Mouse (Mus musculus) MEL (cell line): ENCODE measurements around the gene Ndufb7. TPM values are rescaled to one million over a fixed set of nuclear protein-coding genes. Genes with fewer than 3 reads are reported as not detected.
"Not testable (repeated sequence)": the region's sequence is repeated elsewhere in the genome, so short reads cannot be mapped to it uniquely, and the experiment has no call there.

Source experiments
- DNase-seq: peaks from one replicate; pipeline ENCODE4 v3.0.0; 2011; ENCODE audit warnings: low read depth, low spot score
- H3K27ac ChIP-seq: 2 replicates; pipeline ENCODE4 v1.5.1; 2012; ENCODE audit warnings: low read depth, mild to moderate bottlenecking, control low read depth, low read length, moderate library complexity; ENCODE audit not compliant: control insufficient read depth
- H3K27me3 ChIP-seq, 2 experiments: fragments of 150-350 bp in 1 of 2; sonication (generic) in 1 of 2; 2 replicates each; pipeline ENCODE4 v1.6.1; 2012; ENCODE audit warnings: low read length in 2 of 2, mild to moderate bottlenecking in 2 of 2, improper control_type of control experiment in 1 of 2, moderate library complexity in 1 of 2; ENCODE audit not compliant: insufficient read depth in 2 of 2, control insufficient read depth in 1 of 2
- H3K36me3 ChIP-seq, 2 experiments: 2 replicates each; pipeline ENCODE4 v1.6.1; 2012 to 2014; ENCODE audit warnings: low read length in 2 of 2, improper control_type of control experiment in 1 of 2, inconsistent platforms in 1 of 2, mild to moderate bottlenecking in 1 of 2; ENCODE audit not compliant: insufficient read depth in 2 of 2, control insufficient read depth in 1 of 2
- H3K4me1 ChIP-seq, 2 experiments: fragments of 150-350 bp in 1 of 2; sonication (generic) in 1 of 2; 2 replicates each; pipeline ENCODE4 v1.6.1; 2012; ENCODE audit warnings: low read length in 2 of 2, improper control_type of control experiment in 1 of 2, mild to moderate bottlenecking in 1 of 2; ENCODE audit not compliant: insufficient read depth in 2 of 2, control insufficient read depth in 1 of 2
- H3K4me3 ChIP-seq, 2 experiments: fragments of 150-350 bp in 1 of 2; sonication (generic) in 1 of 2; 2 replicates each; pipeline ENCODE4 v1.5.1; 2012; ENCODE audit warnings: low read depth in 2 of 2, low read length in 2 of 2, mild to moderate bottlenecking in 2 of 2, moderate library complexity in 2 of 2, control low read depth in 1 of 2, improper control_type of control experiment in 1 of 2; ENCODE audit not compliant: control insufficient read depth in 1 of 2, insufficient read depth in 1 of 2
- H3K79me2 ChIP-seq: 2 replicates; pipeline ENCODE4 v1.6.1; 2012; ENCODE audit warnings: mild to moderate bottlenecking, low read length, moderate library complexity; ENCODE audit not compliant: control insufficient read depth, poor library complexity, insufficient read depth
- H3K9ac ChIP-seq: 2 replicates; pipeline ENCODE4 v1.6.1; 2012; ENCODE audit warnings: low read depth, mild to moderate bottlenecking, control low read depth, low read length, moderate library complexity; ENCODE audit not compliant: control insufficient read depth, poor library complexity, severe bottlenecking
- H3K9me3 ChIP-seq: fragments of 150-350 bp; sonication (generic); replicated peaks from 2 replicates; pipeline ENCODE4 v1.6.1; 2012; ENCODE audit warnings: mild to moderate bottlenecking, low read length, improper control_type of control experiment, moderate library complexity; ENCODE audit not compliant: insufficient read depth
- CHD1 ChIP-seq: IDR thresholded peaks from 2 replicates; pipeline ENCODE4 v1.6.1; 2012; ENCODE audit warnings: low read depth, mild to moderate bottlenecking, inconsistent platforms, low read length, improper control_type of control experiment
- EP300 ChIP-seq, 2 experiments: IDR thresholded peaks; 2 replicates each; pipeline ENCODE4 v1.6.1; 2011; ENCODE audit warnings: improper control_type of control experiment in 2 of 2, low read length in 2 of 2, low read depth in 1 of 2, mild to moderate bottlenecking in 1 of 2
- GATA1 ChIP-seq: IDR thresholded peaks from 2 replicates; pipeline ENCODE4 v1.6.1; 2011; ENCODE audit warnings: low read depth, low read length, improper control_type of control experiment
- HCFC1 ChIP-seq: IDR thresholded peaks from 2 replicates; pipeline ENCODE4 v1.6.1; 2012; ENCODE audit warnings: low read depth, mild to moderate bottlenecking, inconsistent platforms, low read length, improper control_type of control experiment, moderate library complexity
- MAZ ChIP-seq: IDR thresholded peaks from 2 replicates; pipeline ENCODE4 v1.6.1; 2012; ENCODE audit warnings: low read depth, mild to moderate bottlenecking, inconsistent platforms, low read length, improper control_type of control experiment
- MYB ChIP-seq: IDR thresholded peaks from 2 replicates; pipeline ENCODE4 v1.6.1; 2011; ENCODE audit warnings: mild to moderate bottlenecking, low read depth, low read length, improper control_type of control experiment
- MYC ChIP-seq: IDR thresholded peaks from 2 replicates; pipeline ENCODE4 v1.6.1; 2011; ENCODE audit warnings: low read depth, mild to moderate bottlenecking, low read length, improper control_type of control experiment, moderate library complexity
- NELFE ChIP-seq: IDR thresholded peaks from 2 replicates; pipeline ENCODE4 v1.6.1; 2011; ENCODE audit warnings: low read depth, low read length, improper control_type of control experiment
- NRF1 ChIP-seq: IDR thresholded peaks from 2 replicates; pipeline ENCODE4 v1.6.1; 2014; ENCODE audit warnings: low read depth, mild to moderate bottlenecking, inconsistent platforms, low read length, improper control_type of control experiment, moderate library complexity; ENCODE audit not compliant: poor library complexity, insufficient read depth, severe bottlenecking
- RAD21 ChIP-seq: IDR thresholded peaks from 2 replicates; pipeline ENCODE4 v1.6.1; 2011; ENCODE audit warnings: mild to moderate bottlenecking, low read depth, low read length, improper control_type of control experiment
- RCOR1 ChIP-seq: IDR thresholded peaks from 2 replicates; pipeline ENCODE4 v1.6.1; 2012; ENCODE audit warnings: low read depth, mild to moderate bottlenecking, inconsistent platforms, low read length, improper control_type of control experiment
- ZC3H11A ChIP-seq: IDR thresholded peaks from 2 replicates; pipeline ENCODE4 v1.6.1; 2012; ENCODE audit warnings: low read depth, mild to moderate bottlenecking, inconsistent platforms, low read length, improper control_type of control experiment
- polyA plus RNA-seq, 2 experiments: library from polyadenylated mRNA; stranded (reverse) in 1 of 2; unstranded in 1 of 2; fragments of >175 nt in 1 of 2; fragments of >200 nt in 1 of 2; gene quantifications; 2 replicates each; pipeline versions ENCODE4 v1.2.1 to v1.2.4; 2012; ENCODE audit warnings: low replicate concordance in 2 of 2, low read depth in 1 of 2; ENCODE audit not compliant: insufficient read length in 2 of 2, insufficient read depth in 1 of 2, missing spikeins in 1 of 2
- total RNA-seq: library from RNA; depleted of rRNA; stranded (reverse); fragments of 300-350 nt; gene quantifications from 2 replicates; pipeline ENCODE4 v1.2.3, GENCODE M21; 2012

Ndufb7 gene
- total and polyA plus RNA-seq, 3 experiments = 194 to 311 TPM; not detected in 1

GRCm38 (mm10) chr8:83520432-83520831 lies 46.0 kb upstream of the Ndufb7 start:
- no peak for DNase-seq
- Histone ChIP-seq H3K27ac (no peak overlapping the region), H3K79me2 (no peaks in the 10 kb centered on the region), H3K9me3 (no peaks in the 10 kb centered on the region), H3K4me1 (no peaks in the 10 kb centered on the region), H3K9ac (no peak overlapping the region), H3K36me3 (no peaks in the 10 kb centered on the region), H3K4me3 (no peak overlapping the region), H3K27me3 (peaks cover 0 to 2% of the 10 kb centered on the region in 2 experiments; a peak in 1 of 4 replicates)
- TF ChIP-seq NRF1 (no peak), GATA1 (no peak), MYC (no peak), EP300 (IDR thresholded peaks at IDR 0.05; ENCODE audit: low read depth in 1 of 2, low read length in 2 of 2) (no peak)

GRCm38 (mm10) chr8:83520907-83521306 lies 45.6 kb upstream of the Ndufb7 start:
- H3K4me3 ChIP-seq, H3K4me1 ChIP-seq, H3K79me2 ChIP-seq, H3K9me3 ChIP-seq, H3K36me3 ChIP-seq, H3K27ac ChIP-seq, H3K27me3 ChIP-seq, DNase-seq, H3K9ac ChIP-seq: not testable (repeated sequence)

- no peaks in the 10 kb centered on the region for H3K4me1 ChIP-seq
- no peak overlapping the region for H3K4me3 ChIP-seq
- H3K36me3 ChIP-seq = no peaks in the 10 kb centered on the region
- H3K9ac ChIP-seq = no peak overlapping the region
- peaks cover 0 to 2% of the 10 kb centered on the region in 2 experiments; a peak in 1 of 4 replicates for H3K27me3 ChIP-seq
- no peak overlapping the region for H3K27ac ChIP-seq
- no peaks in the 10 kb centered on the region for H3K9me3 ChIP-seq
- no peaks in the 10 kb centered on the region for H3K79me2 ChIP-seq
- DNase-seq = no peak
- TF ChIP-seq MAZ (no peak), ZC3H11A (no peak), RCOR1 (no peak), CHD1 (no peak), MYB (no peak), HCFC1 (no peak), NELFE (no peak), MYC (no peak), RAD21 (no peak)
- TF ChIP-seq, all 39 proteins: peak for 0
Measured at GRCm38 (mm10) chr8:83521310-83521709, 45.2 kb upstream of the Ndufb7 start.
